Mouse (Mus musculus) gonadal fat pad, adult 2 months (tissue): ENCODE data around the gene Cpa5. TPM values are rescaled to one million over a fixed set of nuclear protein-coding genes. Genes with fewer than 3 reads are reported as not detected.

Experiments used
- DNase-seq: peaks from one replicate; pipeline ENCODE4 v3.0.0-alpha.2; 2012; ENCODE audit warnings: low read depth
- polyA plus RNA-seq: library from polyadenylated mRNA; depleted of rRNA; stranded (reverse); fragments of >200 nt; gene quantifications from 2 replicates; pipeline ENCODE4 v1.2.3, GENCODE M21; 2012

Cpa5 gene
- polyA plus RNA-seq, 1 experiment = 0.41 TPM

GRCm38 (mm10) chr6:30604342-30604867 is 6.4 kb upstream of the Cpa5 start:
- DNase-seq = no peak

- DNase-seq = no peak
These were observed 5.7 kb upstream of the Cpa5 start for GRCm38 (mm10) chr6:30605111-30605510.

GRCm38 (mm10) chr6:30605672-30606071 is 5.1 kb upstream of the Cpa5 start:
- DNase-seq = no peak

GRCm38 (mm10) chr6:30611212-30611611 is 402 bp downstream of the Cpa5 start:
- no peak for DNase-seq

- no peak for DNase-seq
These were observed 3.4 kb downstream of the Cpa5 start for GRCm38 (mm10) chr6:30614251-30614650.

- no peak for DNase-seq
These were observed 4.9 kb downstream of the Cpa5 start for GRCm38 (mm10) chr6:30615741-30616140.

GRCm38 (mm10) chr6:30616491-30616941 is 5.7 kb downstream of the Cpa5 start:
- no peak for DNase-seq

GRCm38 (mm10) chr6:30617020-30617958 is 6.5 kb downstream of the Cpa5 start:
- DNase-seq = no peak

GRCm38 (mm10) chr6:30617959-30618590 is 7.3 kb downstream of the Cpa5 start:
- no peak for DNase-seq

- DNase-seq = no peak
These were observed 7.9 kb downstream of the Cpa5 start for GRCm38 (mm10) chr6:30618735-30619134.

GRCm38 (mm10) chr6:30619606-30620005 is 8.8 kb downstream of the Cpa5 start:
- no peak for DNase-seq

GRCm38 (mm10) chr6:30620591-30620990 is 9.8 kb downstream of the Cpa5 start:
- no peak for DNase-seq

- DNase-seq = no peak
These were observed 10.2 kb downstream of the Cpa5 start for GRCm38 (mm10) chr6:30620994-30621393.

GRCm38 (mm10) chr6:30621986-30622389 is 11.2 kb downstream of the Cpa5 start:
- DNase-seq = no peak

- DNase-seq = peak; percentile 24
These were observed 14.0 kb downstream of the Cpa5 start for GRCm38 (mm10) chr6:30624763-30625162.

GRCm38 (mm10) chr6:30628152-30628551 is 17.3 kb downstream of the Cpa5 start:
- DNase-seq = no peak

- no peak for DNase-seq
These were observed 19.2 kb downstream of the Cpa5 start for GRCm38 (mm10) chr6:30629989-30630388.

GRCm38 (mm10) chr6:30635361-30635862 is 24.6 kb downstream of the Cpa5 start:
- no peak for DNase-seq

GRCm38 (mm10) chr6:30636186-30636842 is 25.5 kb downstream of the Cpa5 start:
- no peak for DNase-seq

GRCm38 (mm10) chr6:30638674-30639268 is 28.0 kb downstream of the Cpa5 start, which contains the start of gene Cpa1:
Cpa1 (plus strand) TSS chr6:30639218.
- no peak for DNase-seq

- DNase-seq = no peak
These were observed 33.1 kb downstream of the Cpa5 start for GRCm38 (mm10) chr6:30643694-30644460.
